Mouse (Mus musculus) limb, embryonic 13.5 days (tissue): ENCODE data around the gene Timeless. TPM values are rescaled to one million over a fixed set of nuclear protein-coding genes. Genes with fewer than 3 reads are reported as not detected.
"Not testable (repeated sequence)": the region's sequence is repeated elsewhere in the genome, so short reads cannot be mapped to it uniquely, and the experiment has no call there.

ENCODE experiments used
- ATAC-seq: fragments of 200-750 bp; cut with Nextera tagmentation; 2 replicates; pipeline ENCODE4 v1.8.0; 2017; ENCODE audit warnings: low read depth, moderate number of reproducible peaks, moderate TSS enrichment; ENCODE audit not compliant: low FRiP score
- H3K27ac ChIP-seq: fragments of 300-500 bp; sonication (generic); 2 replicates; pipeline ENCODE4 v1.5.1; 2015; ENCODE audit warnings: inconsistent platforms, mild to moderate bottlenecking, moderate library complexity
- H3K27me3 ChIP-seq: fragments of 300-500 bp; sonication (generic); 2 replicates; pipeline ENCODE4 v1.6.1; 2015; ENCODE audit warnings: mild to moderate bottlenecking, inconsistent platforms
- H3K36me3 ChIP-seq: fragments of 300-500 bp; sonication (generic); 2 replicates; pipeline ENCODE4 v1.6.1; 2015; ENCODE audit warnings: inconsistent platforms, mild to moderate bottlenecking, moderate library complexity
- H3K4me1 ChIP-seq: fragments of 300-500 bp; sonication (generic); 2 replicates; pipeline ENCODE4 v1.6.1; 2015; ENCODE audit warnings: inconsistent platforms
- H3K4me2 ChIP-seq: fragments of 300-500 bp; sonication (generic); replicated peaks from 2 replicates; pipeline ENCODE4 v1.6.1; 2015; ENCODE audit warnings: inconsistent platforms, mild to moderate bottlenecking, moderate library complexity
- H3K4me3 ChIP-seq: fragments of 300-500 bp; sonication (generic); 2 replicates; pipeline ENCODE4 v1.5.1; 2015; ENCODE audit warnings: moderate library complexity, mild to moderate bottlenecking, inconsistent platforms
- H3K9ac ChIP-seq: fragments of 300-500 bp; sonication (generic); 2 replicates; pipeline ENCODE4 v1.6.1; 2015; ENCODE audit warnings: mild to moderate bottlenecking, inconsistent platforms
- H3K9me3 ChIP-seq: fragments of 300-500 bp; sonication (generic); 2 replicates; pipeline ENCODE4 v1.6.1; 2016; ENCODE audit warnings: inconsistent platforms
- WGBS: fragments of 180-500 bp; shearing (Covaris S2); methylation state at CpG from one replicate; pipeline ENCODE4 v1.1.7; 2015; 5-methylcytosine and 5-hydroxymethylcytosine counted together
- polyA plus RNA-seq: library from polyadenylated mRNA; unstranded; fragments of >200 nt; fragmentation: Nextera tagmentation; extraction: Ambion mirVana; gene quantifications from 2 replicates; pipeline ENCODE4 v1.2.1, GENCODE M21; 2015

The Timeless gene
- polyA plus RNA-seq, 1 experiment from 2014 or later = 75.7 TPM

GRCm38 (mm10) chr10:128239140-128239539, 7.3 kb downstream of the Timeless start:
- WGBS = 93% methylated on average over 4 of the region's 4 CpGs

GRCm38 (mm10) chr10:128240131-128240530, 8.3 kb downstream of the Timeless start:
- Histone ChIP-seq H3K27ac (no peak overlapping the region), H3K27me3 (no peaks in the 10 kb centered on the region), H3K9ac (no peak overlapping the region), H3K9me3 (no peaks in the 10 kb centered on the region), H3K4me1 (peaks cover 16% of the 10 kb centered on the region), H3K4me3 (no peak overlapping the region), H3K4me2 (no peak overlapping the region), H3K36me3 (peaks cover 61% of the 10 kb centered on the region)
- no peak for ATAC-seq
- WGBS = 90% methylated on average over 18 of the region's 18 CpGs

More at GRCm38 (mm10) chr10:128239140-128239539, 7.3 kb downstream of the Timeless start:
- H3K27ac ChIP-seq = no peak overlapping the region
- H3K36me3 ChIP-seq = peaks cover 57% of the 10 kb centered on the region
- H3K27me3 ChIP-seq = no peaks in the 10 kb centered on the region
- H3K4me2 ChIP-seq = no peak overlapping the region
- no peak for ATAC-seq
- H3K4me3 ChIP-seq = no peak overlapping the region
- H3K9ac ChIP-seq = no peak overlapping the region
- no peaks in the 10 kb centered on the region for H3K9me3 ChIP-seq
- H3K4me1 ChIP-seq = peaks cover 16% of the 10 kb centered on the region

GRCm38 (mm10) chr10:128243252-128243651, 11.4 kb downstream of the Timeless start:
- Histone ChIP-seq H3K27ac (no peak overlapping the region), H3K4me2 (no peak overlapping the region), H3K27me3 (no peaks in the 10 kb centered on the region), H3K36me3 (peaks cover 90% of the 10 kb centered on the region), H3K4me1 (no peaks in the 10 kb centered on the region), H3K9ac (no peak overlapping the region), H3K9me3 (no peaks in the 10 kb centered on the region), H3K4me3 (no peak overlapping the region)
- ATAC-seq = no peak
- 95% methylated on average over 8 of the region's 8 CpGs for WGBS

- H3K9ac ChIP-seq = no peak overlapping the region
- H3K4me1 ChIP-seq = no peaks in the 10 kb centered on the region
- no peak overlapping the region for H3K4me3 ChIP-seq
- no peak for ATAC-seq
- 93% methylated on average over 15 of the region's 15 CpGs for WGBS
- no peaks in the 10 kb centered on the region for H3K9me3 ChIP-seq
- H3K27ac ChIP-seq = no peak overlapping the region
- H3K27me3 ChIP-seq = no peaks in the 10 kb centered on the region
- peaks cover 96% of the 10 kb centered on the region for H3K36me3 ChIP-seq
- no peak overlapping the region for H3K4me2 ChIP-seq
These were observed 12.3 kb downstream of the Timeless start for GRCm38 (mm10) chr10:128244121-128244520.

- Histone ChIP-seq H3K9ac (no peak overlapping the region), H3K36me3 (peaks cover 100% of the 10 kb centered on the region), H3K27ac (no peak overlapping the region), H3K4me2 (no peak overlapping the region), H3K4me1 (no peaks in the 10 kb centered on the region), H3K27me3 (no peaks in the 10 kb centered on the region), H3K4me3 (no peak overlapping the region), H3K9me3 (no peaks in the 10 kb centered on the region)
- ATAC-seq = no peak
- 80% methylated on average over 17 of the region's 17 CpGs for WGBS
These were observed 15.3 kb downstream of the Timeless start for GRCm38 (mm10) chr10:128247020-128247732.

GRCm38 (mm10) chr10:128250565-128250964, 18.7 kb downstream of the Timeless start:
- Histone ChIP-seq H3K4me3 (no peak overlapping the region), H3K4me1 (no peaks in the 10 kb centered on the region), H3K27ac (no peak overlapping the region), H3K4me2 (no peak overlapping the region), H3K9ac (no peak overlapping the region), H3K9me3 (no peaks in the 10 kb centered on the region), H3K36me3 (peaks cover 83% of the 10 kb centered on the region), H3K27me3 (no peaks in the 10 kb centered on the region)
- no peak for ATAC-seq
- 97% methylated on average over 13 of the region's 13 CpGs for WGBS

- ATAC-seq = no peak
- Histone ChIP-seq H3K27ac (no peak within 1 kb of the TSS), H3K4me1 (no peaks in the 10 kb centered on the region), H3K4me2 (no peak within 1 kb of the TSS), H3K4me3 (no peak within 1 kb of the TSS), H3K9ac (no peak within 1 kb of the TSS), H3K9me3 (no peaks in the 10 kb centered on the region), H3K36me3 (peaks cover 51% of the 10 kb centered on the region), H3K27me3 (no peaks in the 10 kb centered on the region)
- 80% methylated on average over 4 of the region's 4 CpGs for WGBS
These were observed 21.9 kb downstream of the Timeless start, which contains the start of gene Apon for GRCm38 (mm10) chr10:128253677-128254255. TSS of gene Apon (plus strand) at chr10:128254096.

- no peak overlapping the region for H3K9ac ChIP-seq
- no peak overlapping the region for H3K27ac ChIP-seq
- H3K9me3 ChIP-seq = no peaks in the 10 kb centered on the region
- H3K27me3 ChIP-seq = no peaks in the 10 kb centered on the region
- H3K4me1 ChIP-seq = no peaks in the 10 kb centered on the region
- H3K4me3 ChIP-seq = no peak overlapping the region
- H3K36me3 ChIP-seq = peaks cover 29% of the 10 kb centered on the region
- no peak for ATAC-seq
- whole genome bisulfite sequencing = 87% methylated on average over 8 of the region's 8 CpGs
- H3K4me2 ChIP-seq = no peak overlapping the region
These were observed 24.1 kb downstream of the Timeless start for GRCm38 (mm10) chr10:128255925-128256324.

GRCm38 (mm10) chr10:128256328-128256727, 24.5 kb downstream of the Timeless start:
- H3K27me3 ChIP-seq = no peaks in the 10 kb centered on the region

GRCm38 (mm10) chr10:128258953-128259352, 27.1 kb downstream of the Timeless start:
- no peak overlapping the region for H3K4me3 ChIP-seq
- H3K9me3 ChIP-seq = no peaks in the 10 kb centered on the region
- ATAC-seq = no peak
- 88% methylated on average over 4 of the region's 4 CpGs for WGBS
- 0 out of 2 replicates have a peak, but pooled peaks cover 5% of the 10 kb centered on the region for H3K36me3 ChIP-seq
- no peaks in the 10 kb centered on the region for H3K4me1 ChIP-seq
- H3K27ac ChIP-seq = no peak overlapping the region
- no peak overlapping the region for H3K9ac ChIP-seq
- H3K27me3 ChIP-seq = no peaks in the 10 kb centered on the region
- H3K4me2 ChIP-seq = no peak overlapping the region

More at GRCm38 (mm10) chr10:128256328-128256727, 24.5 kb downstream of the Timeless start:
- peaks cover 25% of the 10 kb centered on the region for H3K36me3 ChIP-seq
- no peaks in the 10 kb centered on the region for H3K4me1 ChIP-seq
- H3K27ac ChIP-seq = no peak overlapping the region
- 83% methylated on average over 8 of the region's 8 CpGs for whole genome bisulfite sequencing
- no peak overlapping the region for H3K4me2 ChIP-seq
- no peak for ATAC-seq
- no peak overlapping the region for H3K9ac ChIP-seq
- no peaks in the 10 kb centered on the region for H3K9me3 ChIP-seq
- no peak overlapping the region for H3K4me3 ChIP-seq

- H3K27me3 ChIP-seq = no peaks in the 10 kb centered on the region
- no peak overlapping the region for H3K9ac ChIP-seq
- no peaks in the 10 kb centered on the region for H3K9me3 ChIP-seq
- no peak overlapping the region for H3K4me2 ChIP-seq
- 82% methylated on average over 5 of the region's 5 CpGs for WGBS
- H3K36me3 ChIP-seq = no peaks in the 10 kb centered on the region
- H3K4me3 ChIP-seq = no peak overlapping the region
- H3K4me1 ChIP-seq = no peaks in the 10 kb centered on the region
- no peak for ATAC-seq
- no peak overlapping the region for H3K27ac ChIP-seq
These were observed 28.1 kb downstream of the Timeless start for GRCm38 (mm10) chr10:128259946-128260345.

- H3K4me2 ChIP-seq, H3K27me3 ChIP-seq, H3K4me3 ChIP-seq, H3K9me3 ChIP-seq, ATAC-seq, H3K9ac ChIP-seq, H3K36me3 ChIP-seq, H3K4me1 ChIP-seq, H3K27ac ChIP-seq: not testable (repeated sequence)
- 83% methylated on average over 7 of the region's 7 CpGs for WGBS
These were observed 28.5 kb downstream of the Timeless start for GRCm38 (mm10) chr10:128260376-128260775.
